Mouse (Mus musculus) intestine, embryonic 14.5 days (tissue): ENCODE data around the gene Arhgap27. TPM values are rescaled to one million over a fixed set of nuclear protein-coding genes. Genes with fewer than 3 reads are reported as not detected.
"Not testable (repeated sequence)": the region's sequence is repeated elsewhere in the genome, so short reads cannot be mapped to it uniquely, and the experiment has no call there.

ENCODE experiments used
- ATAC-seq: fragments of 200-750 bp; cut with Nextera tagmentation; replicated peaks from 2 replicates; pipeline ENCODE4 v1.8.0; 2017; ENCODE audit warnings: low read depth, moderate number of reproducible peaks, moderate TSS enrichment, moderate library complexity; ENCODE audit not compliant: low FRiP score, low TSS enrichment
- DNase-seq: peaks from one replicate; pipeline ENCODE4 v3.0.0-alpha.2; 2018; ENCODE audit warnings: low spot score
- H3K27ac ChIP-seq: fragments of 300-500 bp; sonication (generic); 2 replicates; pipeline ENCODE4 v1.5.1; 2014; ENCODE audit warnings: low read depth, mild to moderate bottlenecking, control low read depth
- H3K27me3 ChIP-seq: fragments of 300-500 bp; sonication (generic); replicated peaks from 2 replicates; pipeline ENCODE4 v1.6.1; 2014; ENCODE audit warnings: low read length, control low read depth; ENCODE audit not compliant: control insufficient read depth, insufficient read depth
- H3K36me3 ChIP-seq: fragments of 300-500 bp; sonication (generic); 2 replicates; pipeline ENCODE4 v1.6.1; 2014; ENCODE audit warnings: low read length, control low read depth; ENCODE audit not compliant: control insufficient read depth, insufficient read depth
- H3K4me1 ChIP-seq: fragments of 300-500 bp; sonication (generic); replicated peaks from 2 replicates; pipeline ENCODE4 v1.6.1; 2014; ENCODE audit warnings: low read length, control low read depth, mixed read lengths; ENCODE audit not compliant: control insufficient read depth, insufficient read depth
- H3K4me2 ChIP-seq: fragments of 300-500 bp; sonication (generic); 2 replicates; pipeline ENCODE4 v1.6.1; 2014; ENCODE audit warnings: low read length
- H3K4me3 ChIP-seq: fragments of 300-500 bp; sonication (generic); 2 replicates; pipeline ENCODE4 v1.5.1; 2014; ENCODE audit warnings: low read depth, low read length, control low read depth, mixed read lengths
- H3K9ac ChIP-seq: fragments of 300-500 bp; sonication (generic); 2 replicates; pipeline ENCODE4 v1.6.1; 2014; ENCODE audit warnings: mild to moderate bottlenecking, low read length
- H3K9me3 ChIP-seq: fragments of 300-500 bp; sonication (generic); 2 replicates; pipeline ENCODE4 v1.6.1; 2016; ENCODE audit warnings: low read length, control low read depth; ENCODE audit not compliant: control insufficient read depth
- WGBS: fragments of 180-500 bp; shearing (Covaris S2); extraction: QIAGEN DNeasy Blood & Tissue Kit; methylation state at CpG from one replicate; pipeline ENCODE4 v1.1.7; 2014; 5-methylcytosine and 5-hydroxymethylcytosine counted together
- polyA plus RNA-seq: library from polyadenylated mRNA; unstranded; fragments of >200 nt; fragmentation: Nextera tagmentation; extraction: Ambion mirVana; gene quantifications from 2 replicates; pipeline ENCODE4 v1.2.1, GENCODE M21; 2014

Arhgap27 gene
- 23.8 and 24.8 TPM in 2 replicates for polyA plus RNA-seq

DNA sequence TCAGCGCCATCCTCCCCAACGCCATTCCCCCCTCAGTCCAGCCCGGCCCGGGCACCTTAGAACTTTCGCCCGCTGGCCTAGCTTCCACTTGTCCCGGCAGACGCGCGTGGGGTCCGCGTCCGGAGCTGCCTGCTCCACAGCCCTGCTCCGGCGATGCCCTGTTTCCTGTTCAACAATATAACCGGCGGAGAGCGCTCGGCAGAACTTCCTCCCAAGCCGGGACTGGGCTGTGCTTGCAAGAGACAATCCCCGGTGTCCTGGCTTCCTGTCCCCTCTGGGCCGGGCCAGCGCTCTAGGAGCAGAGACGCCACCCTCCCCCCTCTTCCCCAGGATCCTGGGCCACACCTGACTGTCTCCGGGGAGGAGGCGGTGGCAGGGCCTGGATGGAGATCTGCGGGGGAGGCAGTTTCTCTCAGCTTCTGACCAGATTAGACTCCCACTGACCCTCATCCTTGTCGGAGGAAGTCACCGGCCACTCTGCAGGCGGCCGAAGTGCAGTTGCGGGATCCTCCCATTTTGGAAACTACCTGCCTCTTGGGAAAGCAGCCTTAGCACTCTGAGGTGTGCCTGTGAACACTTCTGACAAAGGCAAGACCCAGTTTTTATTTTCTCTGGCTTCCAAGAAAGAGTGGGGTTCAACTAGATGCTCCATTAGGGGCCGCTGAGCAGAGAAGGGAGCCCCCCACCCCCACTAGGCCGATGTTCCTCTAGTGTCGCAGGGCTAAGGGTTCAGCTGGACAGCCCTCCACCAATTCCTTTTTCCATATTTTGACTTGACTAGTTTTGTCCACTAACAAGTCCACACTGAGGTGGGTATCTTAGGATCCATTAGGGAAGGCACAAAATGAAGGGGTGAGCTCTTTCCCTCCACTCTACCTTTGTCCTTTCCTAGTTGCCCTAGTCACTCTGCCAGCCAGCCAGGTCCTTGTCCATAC, at the start of gene Arhgap27:
TSS of gene Arhgap27 (minus strand) at position 479 of the 935 bp plus-strand sequence.
- Histone ChIP-seq H3K27me3 (peaks cover 47% of the 10 kb centered on the region), H3K36me3 (peaks cover 12% of the 10 kb centered on the region), H3K9ac (peak within 1 kb of the TSS; percentile 52), H3K9me3 (no peaks in the 10 kb centered on the region), H3K4me2 (peak within 1 kb of the TSS; percentile 71), H3K4me3 (peak within 1 kb of the TSS; percentile 37), H3K27ac (peak within 1 kb of the TSS; percentile 70), H3K4me1 (peaks cover 6% of the 10 kb centered on the region; the same call in 1 of the 2 replicates)
- WGBS = 3% methylated on average over 35 of the region's 35 CpGs
- peak; percentile 0; the same call in 1 of the 2 replicates for ATAC-seq
- DNase-seq = peak; percentile 58

DNA sequence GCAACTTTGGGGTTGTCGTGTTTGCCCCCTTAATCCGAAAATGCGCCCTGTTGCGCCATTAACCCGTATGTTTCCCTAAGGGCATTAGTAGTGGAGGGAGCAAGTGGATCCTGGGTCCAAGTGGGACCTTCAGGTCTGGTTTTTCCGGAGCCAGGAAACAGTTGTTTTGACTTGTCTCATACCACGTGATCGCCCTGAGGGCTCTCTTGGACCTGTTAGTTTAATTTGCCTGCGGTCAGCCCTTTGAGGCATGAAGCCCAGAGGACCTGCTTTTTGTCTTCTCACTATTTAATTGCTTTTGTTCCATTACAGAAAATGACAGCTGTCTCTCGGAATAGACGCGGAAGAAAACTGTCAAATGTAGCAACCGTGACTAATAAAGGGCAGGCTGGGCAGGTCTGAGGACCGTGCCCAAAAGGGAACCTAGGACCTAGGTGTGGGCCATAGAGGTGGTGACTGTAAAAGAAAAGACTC, 49.5 kb upstream of the Arhgap27 start:
- Histone ChIP-seq H3K27me3 (no peaks in the 10 kb centered on the region), H3K4me3 (peak overlapping the region; percentile 82), H3K9me3 (no peaks in the 10 kb centered on the region), H3K36me3 (no peaks in the 10 kb centered on the region), H3K4me2 (peak overlapping the region; percentile 75), H3K27ac (peak overlapping the region; percentile 34; the same call in 1 of the 2 replicates), H3K9ac (peak overlapping the region; percentile 29; the same call in 1 of the 2 replicates), H3K4me1 (no peaks in the 10 kb centered on the region; the same call in 1 of the 2 replicates)
- DNase-seq (no peak), ATAC-seq (peak; percentile 61; the same call in 1 of the 2 replicates)
- 3% methylated on average over 14 of the region's 14 CpGs for WGBS

DNA sequence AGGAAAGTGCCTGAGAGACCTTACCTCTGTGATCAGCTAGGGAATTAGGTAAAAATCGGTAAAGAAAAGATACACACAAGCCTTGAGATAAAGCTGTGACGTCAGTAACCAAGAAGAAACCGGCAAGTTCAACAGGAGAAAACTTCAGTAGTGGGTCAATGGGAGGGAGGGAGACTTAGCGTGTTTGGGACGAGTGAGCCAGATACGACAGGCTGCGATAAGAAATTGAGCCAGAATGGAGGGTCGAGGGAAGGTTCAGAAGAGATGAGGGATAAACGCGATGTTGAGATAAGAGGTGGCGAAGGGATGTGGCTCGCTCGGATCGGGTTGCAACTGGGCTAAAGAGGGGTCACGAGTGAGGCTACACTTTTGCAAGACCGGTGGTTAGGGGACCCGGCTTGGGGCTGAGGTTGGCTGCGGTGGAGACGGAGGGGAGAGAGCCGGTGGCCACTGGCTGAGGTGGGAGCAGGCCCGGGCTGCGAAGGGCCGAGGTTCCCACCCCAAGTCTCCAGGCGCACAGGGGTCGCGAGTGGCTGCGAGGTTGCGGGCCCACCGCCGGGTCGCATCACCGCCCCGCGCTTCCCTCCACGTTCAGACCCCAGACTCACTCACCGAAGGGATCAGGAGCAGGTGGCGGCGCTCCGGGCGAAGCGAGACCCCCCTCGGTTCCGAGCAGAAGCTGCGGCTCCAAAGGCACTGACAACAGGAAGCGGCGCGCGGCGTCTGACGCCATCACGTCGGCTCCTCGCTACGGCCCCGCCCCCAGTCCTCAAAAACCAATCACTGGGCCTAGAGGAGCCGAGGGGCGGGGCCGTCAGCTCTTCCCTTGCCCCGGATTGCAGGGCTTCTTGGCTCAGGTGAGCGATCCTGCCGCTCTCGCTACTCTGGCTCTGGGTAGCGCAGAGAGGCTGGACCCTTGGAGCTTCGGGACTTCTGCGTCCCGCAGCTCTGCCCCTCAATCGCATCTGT, 48.8 kb upstream of the Arhgap27 start, which contains the start of gene Plekhm1:
TSS of gene Plekhm1 (minus strand) at position 707 of the 969 bp plus-strand sequence.
- under 1% methylated on average over 67 of the region's 67 CpGs for WGBS
- Histone ChIP-seq H3K9me3 (no peaks in the 10 kb centered on the region), H3K4me3 (peak within 1 kb of the TSS; percentile 82), H3K9ac (peak within 1 kb of the TSS; percentile 67), H3K4me1 (no peaks in the 10 kb centered on the region; the same call in 1 of the 2 replicates), H3K27ac (peak within 1 kb of the TSS; percentile 34; the same call in 1 of the 2 replicates), H3K27me3 (no peaks in the 10 kb centered on the region), H3K4me2 (peak within 1 kb of the TSS; percentile 75), H3K36me3 (no peaks in the 10 kb centered on the region)
- DNase-seq = peak; percentile 94
- ATAC-seq = peak; percentile 97

DNA sequence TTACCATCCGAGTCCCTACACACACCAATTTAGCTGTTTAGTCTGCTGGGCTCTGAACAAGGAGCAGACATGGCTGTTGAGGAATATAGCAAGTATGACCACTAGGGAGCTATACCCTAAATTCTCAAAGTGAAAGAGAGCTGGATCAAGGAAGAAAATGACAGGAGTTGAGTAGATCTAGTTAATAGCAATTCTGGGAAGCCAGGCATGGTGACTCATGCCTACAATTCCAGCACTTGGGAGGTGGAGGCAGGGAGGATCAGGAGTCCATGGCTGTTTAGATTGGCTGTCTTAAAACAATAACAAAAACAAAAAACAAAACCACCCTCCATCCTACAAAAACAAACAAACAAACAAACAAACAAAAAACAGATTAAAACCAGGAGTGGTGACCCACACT, 47.8 kb upstream of the Arhgap27 start:
- H3K9ac ChIP-seq = no peak overlapping the region
- no peaks in the 10 kb centered on the region for H3K36me3 ChIP-seq
- DNase-seq = no peak
- H3K27me3 ChIP-seq = no peaks in the 10 kb centered on the region
- H3K9me3 ChIP-seq = no peaks in the 10 kb centered on the region
- WGBS = 64% methylated on average over 1 of the region's 1 CpGs
- no peak overlapping the region for H3K27ac ChIP-seq
- H3K4me3 ChIP-seq = no peak overlapping the region; the same call in 1 of the 2 replicates
- H3K4me2 ChIP-seq = peak overlapping the region; percentile 75
- H3K4me1 ChIP-seq = no peaks in the 10 kb centered on the region; the same call in 1 of the 2 replicates
- ATAC-seq = no peak

DNA sequence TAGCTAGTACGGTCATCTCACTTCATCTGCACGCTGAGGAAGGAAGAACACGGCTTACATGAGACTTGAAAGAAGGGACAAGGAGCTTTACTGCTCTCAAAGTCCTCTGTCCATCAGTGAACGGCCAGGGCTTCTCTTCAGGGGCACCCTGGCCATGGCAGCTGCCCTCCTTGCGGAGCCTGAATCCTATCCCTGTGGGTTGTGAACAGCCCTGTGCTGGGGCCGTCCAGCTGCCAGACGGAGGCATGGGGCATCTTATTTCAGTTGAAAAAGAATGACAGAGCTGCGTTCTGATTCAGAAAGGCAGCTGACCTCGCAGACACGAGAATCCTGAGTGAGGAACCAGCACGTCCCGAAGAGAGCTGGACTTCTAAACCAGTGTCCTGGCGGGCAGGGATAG, 45.4 kb upstream of the Arhgap27 start:
- DNase-seq (no peak), ATAC-seq (no peak)
- no peaks in the 10 kb centered on the region for H3K27me3 ChIP-seq
- H3K4me2 ChIP-seq = no peak overlapping the region
- WGBS = 88% methylated on average over 13 of the region's 13 CpGs
- H3K4me3 ChIP-seq = no peak overlapping the region
- no peaks in the 10 kb centered on the region; the same call in 1 of the 2 replicates for H3K36me3 ChIP-seq
- H3K9me3 ChIP-seq = no peaks in the 10 kb centered on the region
- no peak overlapping the region for H3K27ac ChIP-seq
- H3K4me1 ChIP-seq = no peaks in the 10 kb centered on the region; the same call in 1 of the 2 replicates
- H3K9ac ChIP-seq = no peak overlapping the region

DNA sequence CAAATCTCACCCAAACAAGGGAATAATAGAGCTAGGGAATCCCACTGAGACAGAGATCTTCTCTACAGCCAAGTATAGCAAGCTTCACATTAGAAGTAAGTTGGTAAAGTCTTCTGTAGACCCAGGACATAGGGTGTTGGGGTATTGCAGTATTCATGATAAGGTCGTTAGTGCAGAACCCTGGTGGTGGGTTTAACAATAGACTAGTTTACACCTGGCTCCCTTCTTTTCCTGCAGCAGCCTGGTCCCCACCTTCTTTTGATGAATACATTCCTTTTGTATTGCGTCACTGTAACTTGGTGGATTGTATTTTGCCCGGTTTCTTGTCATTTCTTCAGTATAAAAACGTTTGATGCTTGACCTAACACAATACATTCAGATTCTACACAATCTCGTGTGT, 43.6 kb upstream of the Arhgap27 start:
- not testable (repeated sequence) for H3K27me3 ChIP-seq, H3K4me3 ChIP-seq, H3K27ac ChIP-seq, DNase-seq, H3K36me3 ChIP-seq, H3K4me2 ChIP-seq, H3K4me1 ChIP-seq, H3K9ac ChIP-seq, H3K9me3 ChIP-seq, ATAC-seq
- 71% methylated on average over 5 of the region's 5 CpGs for WGBS

DNA sequence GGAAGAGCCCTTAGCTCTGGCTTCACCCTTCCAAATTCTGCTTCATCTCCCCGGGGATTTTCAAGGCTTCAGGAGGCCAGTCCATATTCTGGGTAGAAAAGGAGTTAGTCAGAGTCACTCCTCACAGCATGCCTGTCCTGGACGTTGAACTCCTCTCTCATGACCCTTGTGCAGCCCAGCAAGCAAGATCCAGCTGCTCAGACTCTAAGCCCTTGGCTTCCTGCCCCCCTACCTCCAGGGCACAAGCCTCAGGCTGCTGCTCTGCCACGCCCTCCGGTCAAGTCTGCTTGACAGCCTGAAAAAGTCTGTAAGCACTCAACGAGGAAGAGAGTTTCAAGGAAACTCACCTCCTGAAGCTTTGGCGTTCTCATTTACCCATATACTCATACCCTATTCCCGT, 43.1 kb upstream of the Arhgap27 start:
- H3K9ac ChIP-seq = no peak overlapping the region
- DNase-seq = no peak

DNA sequence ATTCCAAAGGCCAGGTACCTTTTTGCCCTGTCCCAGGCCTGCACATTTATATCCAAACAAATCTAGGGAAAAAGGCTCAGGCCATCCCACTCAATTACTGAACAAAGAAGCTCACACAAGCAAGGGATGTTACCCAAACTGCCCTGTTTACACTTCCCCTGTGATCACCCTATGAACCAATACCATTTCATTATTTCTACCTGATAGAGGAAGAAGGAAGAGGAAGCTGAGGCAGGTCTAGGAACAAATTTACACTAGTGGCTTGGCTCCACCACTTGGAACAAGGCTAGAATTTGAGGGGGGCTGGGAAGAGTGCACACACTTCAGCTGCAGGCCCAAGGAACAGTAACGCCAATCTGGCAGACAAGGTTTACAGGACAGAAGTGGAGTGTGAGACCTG, 42.3 kb upstream of the Arhgap27 start:
- no peak overlapping the region for H3K27ac ChIP-seq
- no peaks in the 10 kb centered on the region; the same call in 1 of the 2 replicates for H3K36me3 ChIP-seq
- ATAC-seq (no peak), DNase-seq (no peak)
- no peaks in the 10 kb centered on the region for H3K27me3 ChIP-seq
- H3K4me2 ChIP-seq = no peak overlapping the region
- no peaks in the 10 kb centered on the region for H3K4me1 ChIP-seq
- H3K9ac ChIP-seq = no peak overlapping the region
- H3K4me3 ChIP-seq = no peak overlapping the region
- H3K9me3 ChIP-seq = no peaks in the 10 kb centered on the region
- WGBS = 88% methylated on average over 1 of the region's 1 CpGs

More for the DNA sequence above, 43.1 kb upstream of the Arhgap27 start:
- Histone ChIP-seq H3K4me3 (no peak overlapping the region), H3K4me1 (no peaks in the 10 kb centered on the region; the same call in 1 of the 2 replicates), H3K9me3 (no peaks in the 10 kb centered on the region), H3K36me3 (no peaks in the 10 kb centered on the region; the same call in 1 of the 2 replicates), H3K4me2 (no peak overlapping the region), H3K27me3 (no peaks in the 10 kb centered on the region), H3K27ac (no peak overlapping the region)
- WGBS = 72% methylated on average over 7 of the region's 7 CpGs
- ATAC-seq = no peak
